Mouse (Mus musculus): ENCODE results near the gene Nsg2. TPM values are rescaled to one million over a fixed set of nuclear protein-coding genes. Genes with fewer than 3 reads are reported as not detected.

Nsg2 gene
- polyA plus RNA-seq, 1 experiment from 2014 or later, result 0.56 TPM

- WGBS (ENCODE audit: insufficient replicate concordance), result 33% methylated on average over 4 of the region's 4 CpGs
- H3K9ac ChIP-seq, result no peak overlapping the region
- no peaks in the 10 kb centered on the region for H3K27me3 ChIP-seq
- no peak for ATAC-seq (ENCODE audit: low read depth)
- no peak overlapping the region for H3K4me2 ChIP-seq
- no peaks in the 10 kb centered on the region for H3K4me1 ChIP-seq (replicated peaks)
- no peaks in the 10 kb centered on the region for H3K36me3 ChIP-seq
- no peak overlapping the region for H3K27ac ChIP-seq
- no peak for DNase-seq
- no peak overlapping the region for H3K4me3 ChIP-seq (replicated peaks)
- H3K9me3 ChIP-seq (replicated peaks), result no peaks in the 10 kb centered on the region
These were observed 39.4 kb downstream of the Nsg2 start for GRCm38 (mm10) chr11:32039656-32040055.

- no peaks in the 10 kb centered on the region for H3K36me3 ChIP-seq
- ATAC-seq (ENCODE audit: low read depth), result no peak
- 67% methylated on average over 11 of the region's 11 CpGs for WGBS (ENCODE audit: insufficient replicate concordance)
These were observed 57.1 kb downstream of the Nsg2 start for GRCm38 (mm10) chr11:32057389-32057788.

GRCm38 (mm10) chr11:32057861-32058260 is 57.6 kb downstream of the Nsg2 start:
- WGBS (ENCODE audit: insufficient replicate concordance), result 68% methylated on average over 13 of the region's 13 CpGs
- no peaks in the 10 kb centered on the region for H3K4me1 ChIP-seq (replicated peaks)
- H3K27me3 ChIP-seq, result no peaks in the 10 kb centered on the region
- DNase-seq (no peak), ATAC-seq (ENCODE audit: low read depth) (no peak)
- no peak overlapping the region for H3K27ac ChIP-seq
- H3K9ac ChIP-seq, result no peak overlapping the region
- no peak overlapping the region for H3K4me2 ChIP-seq
- no peaks in the 10 kb centered on the region for H3K36me3 ChIP-seq
- no peak overlapping the region for H3K4me3 ChIP-seq (replicated peaks)
- no peaks in the 10 kb centered on the region for H3K9me3 ChIP-seq (replicated peaks)

More at GRCm38 (mm10) chr11:32057389-32057788, 57.1 kb downstream of the Nsg2 start:
- Histone ChIP-seq H3K4me1 (replicated peaks) (no peaks in the 10 kb centered on the region), H3K4me2 (no peak overlapping the region), H3K27ac (no peak overlapping the region), H3K27me3 (no peaks in the 10 kb centered on the region), H3K4me3 (replicated peaks) (no peak overlapping the region), H3K9ac (no peak overlapping the region), H3K9me3 (replicated peaks) (no peaks in the 10 kb centered on the region)
- DNase-seq, result no peak

- DNase-seq, result no peak
These were observed 60.8 kb downstream of the Nsg2 start for GRCm38 (mm10) chr11:32061020-32061419.

GRCm38 (mm10) chr11:32061874-32062273 is 61.6 kb downstream of the Nsg2 start:
- 74% methylated on average over 10 of the region's 10 CpGs for WGBS (ENCODE audit: insufficient replicate concordance)
- ATAC-seq (ENCODE audit: low read depth), result no peak
- H3K4me1 ChIP-seq (replicated peaks), result no peaks in the 10 kb centered on the region
- no peak overlapping the region for H3K4me3 ChIP-seq (replicated peaks)
- no peak for DNase-seq
- H3K9ac ChIP-seq, result no peak overlapping the region
- H3K9me3 ChIP-seq (replicated peaks), result no peaks in the 10 kb centered on the region
- no peak overlapping the region for H3K4me2 ChIP-seq
- H3K27me3 ChIP-seq, result no peaks in the 10 kb centered on the region
- H3K36me3 ChIP-seq, result no peaks in the 10 kb centered on the region
- H3K27ac ChIP-seq, result no peak overlapping the region

More at GRCm38 (mm10) chr11:32061020-32061419, 60.8 kb downstream of the Nsg2 start:
- WGBS (ENCODE audit: insufficient replicate concordance), result 53% methylated on average over 2 of the region's 2 CpGs
- no peak overlapping the region for H3K4me2 ChIP-seq
- H3K4me1 ChIP-seq (replicated peaks), result no peaks in the 10 kb centered on the region
- ATAC-seq (ENCODE audit: low read depth), result no peak
- H3K36me3 ChIP-seq, result no peaks in the 10 kb centered on the region
- no peaks in the 10 kb centered on the region for H3K9me3 ChIP-seq (replicated peaks)
- H3K27ac ChIP-seq, result no peak overlapping the region
- H3K27me3 ChIP-seq, result no peaks in the 10 kb centered on the region
- no peak overlapping the region for H3K4me3 ChIP-seq (replicated peaks)
- no peak overlapping the region for H3K9ac ChIP-seq

- no peak for DNase-seq
These were observed 63.7 kb downstream of the Nsg2 start for GRCm38 (mm10) chr11:32063775-32064510.

GRCm38 (mm10) chr11:32064511-32064862 is 64.2 kb downstream of the Nsg2 start:
- Histone ChIP-seq H3K9me3 (replicated peaks) (no peaks in the 10 kb centered on the region), H3K27ac (no peak overlapping the region), H3K4me1 (replicated peaks) (no peaks in the 10 kb centered on the region), H3K9ac (no peak overlapping the region), H3K4me3 (replicated peaks) (no peak overlapping the region), H3K27me3 (no peaks in the 10 kb centered on the region), H3K36me3 (no peaks in the 10 kb centered on the region), H3K4me2 (no peak overlapping the region)
- ATAC-seq (ENCODE audit: low read depth), result no peak
- no peak for DNase-seq
- WGBS (ENCODE audit: insufficient replicate concordance), result 33% methylated on average over 5 of the region's 5 CpGs

More at GRCm38 (mm10) chr11:32063775-32064510, 63.7 kb downstream of the Nsg2 start:
- no peak overlapping the region for H3K4me3 ChIP-seq (replicated peaks)
- no peak for ATAC-seq (ENCODE audit: low read depth)
- H3K27ac ChIP-seq, result no peak overlapping the region
- H3K36me3 ChIP-seq, result no peaks in the 10 kb centered on the region
- H3K4me1 ChIP-seq (replicated peaks), result no peaks in the 10 kb centered on the region
- H3K4me2 ChIP-seq, result no peak overlapping the region
- H3K9ac ChIP-seq, result no peak overlapping the region
- WGBS (ENCODE audit: insufficient replicate concordance), result 21% methylated on average over 10 of the region's 10 CpGs
- H3K9me3 ChIP-seq (replicated peaks), result no peaks in the 10 kb centered on the region
- H3K27me3 ChIP-seq, result no peaks in the 10 kb centered on the region

GRCm38 (mm10) chr11:32068736-32069490 is 68.7 kb downstream of the Nsg2 start:
- Histone ChIP-seq H3K4me1 (replicated peaks) (no peaks in the 10 kb centered on the region), H3K9ac (no peak overlapping the region), H3K36me3 (no peaks in the 10 kb centered on the region), H3K9me3 (replicated peaks) (no peaks in the 10 kb centered on the region), H3K4me2 (no peak overlapping the region), H3K27me3 (no peaks in the 10 kb centered on the region), H3K4me3 (replicated peaks) (no peak overlapping the region), H3K27ac (no peak overlapping the region)
- DNase-seq, result no peak
- WGBS (ENCODE audit: insufficient replicate concordance), result 55% methylated on average over 12 of the region's 12 CpGs
- no peak for ATAC-seq (ENCODE audit: low read depth)

- Histone ChIP-seq H3K27ac (no peak overlapping the region), H3K4me3 (replicated peaks) (no peak overlapping the region), H3K36me3 (no peaks in the 10 kb centered on the region), H3K27me3 (no peaks in the 10 kb centered on the region), H3K4me2 (no peak overlapping the region), H3K4me1 (replicated peaks) (no peaks in the 10 kb centered on the region), H3K9me3 (replicated peaks) (no peaks in the 10 kb centered on the region), H3K9ac (no peak overlapping the region)
- WGBS (ENCODE audit: insufficient replicate concordance), result 74% methylated on average over 2 of the region's 2 CpGs
- no peak for ATAC-seq (ENCODE audit: low read depth)
- DNase-seq, result no peak
These were observed 74.9 kb downstream of the Nsg2 start for GRCm38 (mm10) chr11:32075163-32075562.

- H3K9me3 ChIP-seq (replicated peaks), result no peaks in the 10 kb centered on the region
- no peak overlapping the region for H3K27ac ChIP-seq
- WGBS (ENCODE audit: insufficient replicate concordance), result 41% methylated on average over 3 of the region's 3 CpGs
- ATAC-seq (ENCODE audit: low read depth), result no peak
- no peak overlapping the region for H3K4me2 ChIP-seq
- no peaks in the 10 kb centered on the region for H3K27me3 ChIP-seq
- no peak for DNase-seq
- H3K36me3 ChIP-seq, result no peaks in the 10 kb centered on the region
- H3K9ac ChIP-seq, result no peak overlapping the region
- no peaks in the 10 kb centered on the region for H3K4me1 ChIP-seq (replicated peaks)
- no peak overlapping the region for H3K4me3 ChIP-seq (replicated peaks)
These were observed 83.2 kb downstream of the Nsg2 start for GRCm38 (mm10) chr11:32083462-32083861.

GRCm38 (mm10) chr11:32086525-32086924 is 86.3 kb downstream of the Nsg2 start:
- no peaks in the 10 kb centered on the region for H3K4me1 ChIP-seq (replicated peaks)
- WGBS (ENCODE audit: insufficient replicate concordance), result 61% methylated on average over 1 of the region's 1 CpGs
- H3K9ac ChIP-seq, result no peak overlapping the region
- ATAC-seq (ENCODE audit: low read depth) (no peak), DNase-seq (no peak)
- H3K9me3 ChIP-seq (replicated peaks), result no peaks in the 10 kb centered on the region
- no peaks in the 10 kb centered on the region for H3K27me3 ChIP-seq
- no peak overlapping the region for H3K4me3 ChIP-seq (replicated peaks)
- H3K4me2 ChIP-seq, result no peak overlapping the region
- no peak overlapping the region for H3K27ac ChIP-seq
- no peaks in the 10 kb centered on the region for H3K36me3 ChIP-seq

- Histone ChIP-seq H3K9ac (no peak overlapping the region), H3K4me3 (replicated peaks) (no peak overlapping the region), H3K27me3 (no peaks in the 10 kb centered on the region), H3K9me3 (replicated peaks) (no peaks in the 10 kb centered on the region), H3K36me3 (no peaks in the 10 kb centered on the region), H3K27ac (no peak overlapping the region), H3K4me1 (replicated peaks) (no peaks in the 10 kb centered on the region), H3K4me2 (no peak overlapping the region)
- WGBS (ENCODE audit: insufficient replicate concordance), result 49% methylated on average over 2 of the region's 2 CpGs
- ATAC-seq (ENCODE audit: low read depth), result no peak
- no peak for DNase-seq
These were observed 87.1 kb downstream of the Nsg2 start for GRCm38 (mm10) chr11:32087376-32087775.
